Mouse (Mus musculus): ENCODE results near the gene Hist1h3f. TPM values are rescaled to one million over a fixed set of nuclear protein-coding genes. Genes with fewer than 3 reads are reported as not detected.
A peak's percentile ranks its signal among the peaks of the same experiment; 100 is the strongest.
"Not testable (repeated sequence)": the region's sequence is repeated elsewhere in the genome, so short reads cannot be mapped to it uniquely, and the experiment has no call there.

Gene Hist1h3f
- polyA plus RNA-seq, 1 experiment, result 0.74 TPM

DNA sequence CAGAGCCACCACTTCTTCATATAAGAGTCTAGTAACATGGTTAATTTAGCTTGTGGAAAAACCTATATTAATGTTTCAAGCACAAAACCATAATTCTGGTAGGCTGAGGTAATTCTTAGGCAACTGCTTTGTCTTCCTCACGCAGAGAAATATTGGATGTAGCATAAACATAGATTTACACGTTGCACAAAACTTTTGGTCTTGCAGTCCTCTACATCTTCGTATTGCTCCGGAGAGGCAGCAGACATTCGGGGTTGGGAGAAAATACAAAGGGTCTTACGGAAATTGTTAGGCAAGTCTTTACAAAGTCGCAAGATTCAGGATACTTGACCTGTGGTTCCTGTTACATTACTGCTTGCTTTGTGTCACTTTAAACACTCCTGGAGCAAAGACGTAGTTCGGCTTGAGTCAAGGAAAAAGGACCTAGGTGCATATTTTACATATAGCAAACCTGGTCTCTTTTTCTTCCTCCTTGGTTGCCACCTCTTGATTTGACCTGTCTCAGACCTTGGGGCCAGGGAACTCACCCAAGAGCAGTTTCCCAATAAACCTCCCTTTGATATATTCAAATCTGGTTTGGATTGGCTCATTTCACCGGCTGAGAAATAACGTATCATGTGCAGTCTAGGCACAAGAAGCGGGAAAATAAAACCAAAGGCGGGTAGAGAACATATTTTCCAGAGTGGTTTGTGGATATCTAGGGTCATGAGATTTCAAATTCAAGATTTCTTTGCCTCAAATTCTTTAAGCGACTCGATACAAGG, 9.3 kb upstream of the Hist1h3f start:
- Histone ChIP-seq H3K27ac (ENCODE audit: insufficient read depth, low read depth, low read length) (no peak overlapping the region), H3K4me3 (ENCODE audit: insufficient read depth, low read depth, low read length) (no peak overlapping the region), H3K4me1 (ENCODE audit: control insufficient read depth, insufficient read depth, low read length) (peaks cover 11% of the 10 kb centered on the region; the same call in 1 of the 2 replicates), H3K27me3 (replicated peaks; ENCODE audit: control insufficient read depth, insufficient read depth, low read length) (no peaks in the 10 kb centered on the region), H3K36me3 (ENCODE audit: control insufficient read depth, insufficient read depth, low read length) (no peaks in the 10 kb centered on the region)
- DNase-seq, result no peak
- TF ChIP-seq CTCF (conservative IDR thresholded peaks at IDR 0.05; ENCODE audit: insufficient read depth, insufficient read length, low read depth, low read length), result no peak
- under 1% methylated on average over 15 of the region's 15 CpGs for WGBS

GRCm38 (mm10) chr13:23535137-23536075, 8.4 kb upstream of the Hist1h3f start, which contains the start of gene Hist1h3g:
TSS of gene Hist1h3g (plus strand) at chr13:23535422.
- WGBS, result 1% methylated on average over 48 of the region's 62 CpGs
- H3K27me3 ChIP-seq (replicated peaks; ENCODE audit: control insufficient read depth, insufficient read depth, low read length), result not testable (repeated sequence)
- DNase-seq, result peak; percentile 94

GRCm38 (mm10) chr13:23536076-23536822, 7.6 kb upstream of the Hist1h3f start:
- H3K27me3 ChIP-seq (replicated peaks; ENCODE audit: control insufficient read depth, insufficient read depth, low read length), result no peaks in the 10 kb centered on the region
- 27% methylated on average over 7 of the region's 7 CpGs for WGBS
- H3K27ac ChIP-seq (ENCODE audit: insufficient read depth, low read depth, low read length), result no peak overlapping the region
- H3K4me3 ChIP-seq (ENCODE audit: insufficient read depth, low read depth, low read length), result no peak overlapping the region
- no peak for DNase-seq
- peaks cover 11% of the 10 kb centered on the region; the same call in 1 of the 2 replicates for H3K4me1 ChIP-seq (ENCODE audit: control insufficient read depth, insufficient read depth, low read length)
- TF ChIP-seq POLR2A (IDR thresholded peaks at IDR 0.05; ENCODE audit: low read depth, low read length) (no peak), CTCF (conservative IDR thresholded peaks at IDR 0.05; ENCODE audit: insufficient read depth, insufficient read length, low read depth, low read length) (no peak)
- H3K36me3 ChIP-seq (ENCODE audit: control insufficient read depth, insufficient read depth, low read length), result no peaks in the 10 kb centered on the region

More at GRCm38 (mm10) chr13:23535137-23536075, 8.4 kb upstream of the Hist1h3f start, which contains the start of gene Hist1h3g:
- peak within 1 kb of the TSS; percentile 45 for H3K4me3 ChIP-seq (ENCODE audit: insufficient read depth, low read depth, low read length)
- not testable (repeated sequence) for H3K36me3 ChIP-seq (ENCODE audit: control insufficient read depth, insufficient read depth, low read length); H3K27ac ChIP-seq (ENCODE audit: insufficient read depth, low read depth, low read length)
- H3K4me1 ChIP-seq (ENCODE audit: control insufficient read depth, insufficient read depth, low read length), result peaks cover 11% of the 10 kb centered on the region; the same call in 1 of the 2 replicates

DNA sequence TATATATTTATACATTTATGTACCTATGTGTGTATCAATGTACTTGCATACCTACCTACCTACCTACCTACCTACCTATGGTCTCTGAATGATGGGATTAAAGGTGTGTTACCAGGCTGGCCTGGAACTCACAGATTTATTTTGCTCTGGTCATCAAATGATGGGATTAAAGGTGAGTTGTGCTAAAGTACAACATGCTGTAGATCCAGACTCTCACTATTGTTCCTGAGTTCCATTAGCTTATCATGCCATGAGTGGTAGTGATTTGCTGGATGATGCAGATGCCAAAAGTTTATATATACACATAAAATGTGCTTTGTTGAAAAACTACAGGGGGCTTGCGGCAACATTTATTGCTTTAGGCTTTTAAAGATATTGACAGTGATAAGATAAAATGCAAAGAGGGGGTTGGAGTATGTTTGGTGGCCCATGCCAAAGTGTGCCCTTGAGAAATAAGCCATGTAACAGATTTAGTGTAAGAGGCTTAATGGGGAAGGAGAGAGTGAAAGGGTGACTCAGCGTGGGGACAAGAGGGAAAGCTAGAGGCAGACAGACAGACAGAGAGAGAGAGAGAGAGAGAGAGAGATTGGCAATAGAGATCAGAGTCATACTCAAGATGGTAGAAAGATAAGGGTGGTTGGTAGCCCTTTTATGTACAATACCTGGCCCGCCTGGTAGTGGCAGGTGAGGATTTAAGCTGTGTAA, 6.7 kb upstream of the Hist1h3f start:
- no peak for DNase-seq
- Histone ChIP-seq H3K27me3 (replicated peaks; ENCODE audit: control insufficient read depth, insufficient read depth, low read length) (no peaks in the 10 kb centered on the region), H3K4me1 (ENCODE audit: control insufficient read depth, insufficient read depth, low read length) (peaks cover 11% of the 10 kb centered on the region; the same call in 1 of the 2 replicates), H3K36me3 (ENCODE audit: control insufficient read depth, insufficient read depth, low read length) (no peaks in the 10 kb centered on the region), H3K27ac (ENCODE audit: insufficient read depth, low read depth, low read length) (no peak overlapping the region), H3K4me3 (ENCODE audit: insufficient read depth, low read depth, low read length) (no peak overlapping the region)
- WGBS, result 86% methylated on average over 3 of the region's 3 CpGs
- no peak for TF ChIP-seq POLR2A (IDR thresholded peaks at IDR 0.05; ENCODE audit: low read depth, low read length)
- TF ChIP-seq CTCF (conservative IDR thresholded peaks at IDR 0.05; ENCODE audit: insufficient read depth, insufficient read length, low read depth, low read length), result no peak

DNA sequence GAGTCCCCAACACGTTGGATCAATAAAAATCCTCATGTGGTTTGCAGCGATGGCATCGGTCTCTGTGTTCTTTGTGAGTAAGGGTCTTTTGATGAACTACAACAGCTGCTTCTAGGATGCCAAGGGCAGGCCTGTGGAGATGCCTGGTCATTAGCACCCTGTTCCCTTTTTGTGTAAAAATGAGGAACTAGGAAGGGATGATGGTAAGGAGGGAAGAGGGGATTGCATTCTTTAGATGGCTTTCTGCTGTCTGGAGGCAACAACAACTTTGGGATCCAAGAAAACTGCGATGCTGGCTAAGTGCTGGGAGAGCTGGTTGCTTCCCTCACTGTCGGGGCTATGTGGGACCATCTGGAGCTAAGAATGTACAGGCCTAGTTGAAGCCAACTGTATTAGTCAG, 5.6 kb upstream of the Hist1h3f start:
- 81% methylated on average over 5 of the region's 5 CpGs for WGBS
- no peak overlapping the region for H3K27ac ChIP-seq (ENCODE audit: insufficient read depth, low read depth, low read length)
- DNase-seq, result no peak
- H3K27me3 ChIP-seq (replicated peaks; ENCODE audit: control insufficient read depth, insufficient read depth, low read length), result no peaks in the 10 kb centered on the region
- peaks cover 6% of the 10 kb centered on the region; the same call in 1 of the 2 replicates for H3K4me1 ChIP-seq (ENCODE audit: control insufficient read depth, insufficient read depth, low read length)
- H3K36me3 ChIP-seq (ENCODE audit: control insufficient read depth, insufficient read depth, low read length), result no peaks in the 10 kb centered on the region
- no peak overlapping the region for H3K4me3 ChIP-seq (ENCODE audit: insufficient read depth, low read depth, low read length)
- TF ChIP-seq POLR2A (IDR thresholded peaks at IDR 0.05; ENCODE audit: low read depth, low read length), result no peak
- no peak for TF ChIP-seq CTCF (conservative IDR thresholded peaks at IDR 0.05; ENCODE audit: insufficient read depth, insufficient read length, low read depth, low read length)

GRCm38 (mm10) chr13:23539821-23540220, 4.0 kb upstream of the Hist1h3f start:
- not testable (repeated sequence) for H3K27me3 ChIP-seq (replicated peaks; ENCODE audit: control insufficient read depth, insufficient read depth, low read length); H3K27ac ChIP-seq (ENCODE audit: insufficient read depth, low read depth, low read length); H3K36me3 ChIP-seq (ENCODE audit: control insufficient read depth, insufficient read depth, low read length); H3K4me3 ChIP-seq (ENCODE audit: insufficient read depth, low read depth, low read length); DNase-seq; H3K4me1 ChIP-seq (ENCODE audit: control insufficient read depth, insufficient read depth, low read length)
- WGBS, result 66% methylated on average over 1 of the region's 1 CpGs
